Mouse (Mus musculus): ENCODE measurements around the gene Fam167b.

GRCm38 (mm10) chr4:129618031-129618430 lies 39.7 kb upstream of the Fam167b start:
- TF ChIP-seq CTCF (IDR thresholded peaks at IDR 0.05; ENCODE audit: low read depth) (no peak), EP300 (IDR thresholded peaks at IDR 0.05; ENCODE audit: low read depth) (no peak)
